Mouse (Mus musculus) lung, embryonic 14.5 days (tissue): ENCODE measurements around the gene Alb. TPM values are rescaled to one million over a fixed set of nuclear protein-coding genes. Genes with fewer than 3 reads are reported as not detected.

Experiments
- ATAC-seq: fragments of 200-750 bp; cut with Nextera tagmentation; 2 replicates; pipeline ENCODE4 v1.8.0; 2017; ENCODE audit warnings: mild to moderate bottlenecking, moderate TSS enrichment, moderate library complexity; ENCODE audit not compliant: insufficient read depth
- DNase-seq: peaks from one replicate; pipeline ENCODE4 v3.0.0-alpha.2; 2015
- H3K27ac ChIP-seq: fragments of 300-500 bp; sonication (generic); 2 replicates; pipeline ENCODE4 v1.5.1; 2014; ENCODE audit warnings: low read depth, mild to moderate bottlenecking, moderate library complexity
- H3K27me3 ChIP-seq: fragments of 300-500 bp; sonication (generic); 2 replicates; pipeline ENCODE4 v1.6.1; 2014; ENCODE audit warnings: low read length, control low read depth; ENCODE audit not compliant: insufficient read depth
- H3K36me3 ChIP-seq: fragments of 300-500 bp; sonication (generic); 2 replicates; pipeline ENCODE4 v1.6.1; 2014; ENCODE audit warnings: control low read depth; ENCODE audit not compliant: insufficient read depth
- H3K4me1 ChIP-seq: fragments of 300-500 bp; sonication (generic); 2 replicates; pipeline ENCODE4 v1.6.1; 2014; ENCODE audit warnings: antibody characterized with exemption, control low read depth; ENCODE audit not compliant: insufficient read depth
- H3K4me2 ChIP-seq: fragments of 300-500 bp; sonication (generic); 2 replicates; pipeline ENCODE4 v1.6.1; 2014; ENCODE audit warnings: mild to moderate bottlenecking
- H3K4me3 ChIP-seq: fragments of 300-500 bp; sonication (generic); 2 replicates; pipeline ENCODE4 v1.5.1; 2014; ENCODE audit warnings: low read depth, low read length
- H3K9ac ChIP-seq: fragments of 300-500 bp; sonication (generic); 2 replicates; pipeline ENCODE4 v1.6.1; 2014
- H3K9me3 ChIP-seq: fragments of 300-500 bp; sonication (generic); 2 replicates; pipeline ENCODE4 v1.6.1; 2016; ENCODE audit warnings: low read depth, low read length, control low read depth
- CTCF ChIP-seq: IDR thresholded peaks from 2 replicates; pipeline ENCODE4 v1.5.1; 2016; ENCODE audit warnings: antibody characterized with exemption, low read depth
- WGBS: fragments of 180-500 bp; shearing (Covaris S2); extraction: QIAGEN DNeasy Blood & Tissue Kit; methylation state at CpG from one replicate; pipeline ENCODE4 v1.1.7; 2014; 5-methylcytosine and 5-hydroxymethylcytosine counted together
- polyA plus RNA-seq: library from polyadenylated mRNA; unstranded; fragments of >200 nt; fragmentation: Nextera tagmentation; extraction: Ambion mirVana; gene quantifications from 2 replicates; pipeline ENCODE4 v1.2.1, GENCODE M21; 2014

Gene Alb
- polyA plus RNA-seq, 1 experiment from 2014 or later: 1.7 TPM

DNA sequence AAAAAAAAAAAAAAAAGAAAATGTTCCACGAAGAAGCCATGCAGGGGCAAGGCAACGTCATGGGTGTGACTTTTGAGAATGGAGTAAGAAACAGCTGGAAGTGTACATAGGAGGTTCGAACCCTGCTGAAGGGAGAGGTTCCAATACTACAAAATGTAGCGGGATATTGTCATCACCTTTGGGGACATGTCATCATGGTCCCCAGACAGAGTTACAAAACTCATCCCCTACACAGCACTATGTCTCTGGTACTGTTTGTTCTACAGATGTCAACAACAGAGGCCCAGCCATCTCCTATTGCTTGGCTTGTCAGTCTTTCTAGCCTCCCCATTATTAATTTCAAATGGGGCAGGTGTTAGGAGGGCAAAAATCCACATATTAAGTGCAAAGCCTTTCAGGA lies 13.2 kb downstream of the Alb start:
- Histone ChIP-seq H3K27ac (no peak overlapping the region), H3K27me3 (no peaks in the 10 kb centered on the region), H3K9ac (no peak overlapping the region), H3K36me3 (no peaks in the 10 kb centered on the region), H3K4me2 (no peak overlapping the region), H3K9me3 (no peaks in the 10 kb centered on the region), H3K4me3 (no peak overlapping the region), H3K4me1 (no peaks in the 10 kb centered on the region)
- WGBS: 87% methylated on average over 4 of the region's 4 CpGs
- no peak for TF ChIP-seq CTCF
- ATAC-seq: no peak
- DNase-seq: no peak

DNA sequence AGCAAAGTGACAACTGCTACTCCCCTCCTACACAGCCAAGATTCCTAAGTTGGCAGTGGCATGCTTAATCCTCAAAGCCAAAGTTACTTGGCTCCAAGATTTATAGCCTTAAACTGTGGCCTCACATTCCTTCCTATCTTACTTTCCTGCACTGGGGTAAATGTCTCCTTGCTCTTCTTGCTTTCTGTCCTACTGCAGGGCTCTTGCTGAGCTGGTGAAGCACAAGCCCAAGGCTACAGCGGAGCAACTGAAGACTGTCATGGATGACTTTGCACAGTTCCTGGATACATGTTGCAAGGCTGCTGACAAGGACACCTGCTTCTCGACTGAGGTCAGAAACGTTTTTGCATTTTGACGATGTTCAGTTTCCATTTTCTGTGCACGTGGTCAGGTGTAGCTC lies 13.7 kb downstream of the Alb start:
- no peaks in the 10 kb centered on the region for H3K4me1 ChIP-seq
- H3K36me3 ChIP-seq: no peaks in the 10 kb centered on the region
- H3K4me3 ChIP-seq: no peak overlapping the region
- no peak for TF ChIP-seq CTCF
- H3K9ac ChIP-seq: no peak overlapping the region
- 82% methylated on average over 5 of the region's 5 CpGs for whole genome bisulfite sequencing
- H3K27ac ChIP-seq: no peak overlapping the region
- H3K27me3 ChIP-seq: no peaks in the 10 kb centered on the region
- DNase-seq (no peak), ATAC-seq (no peak)
- no peaks in the 10 kb centered on the region for H3K9me3 ChIP-seq
- no peak overlapping the region for H3K4me2 ChIP-seq

DNA sequence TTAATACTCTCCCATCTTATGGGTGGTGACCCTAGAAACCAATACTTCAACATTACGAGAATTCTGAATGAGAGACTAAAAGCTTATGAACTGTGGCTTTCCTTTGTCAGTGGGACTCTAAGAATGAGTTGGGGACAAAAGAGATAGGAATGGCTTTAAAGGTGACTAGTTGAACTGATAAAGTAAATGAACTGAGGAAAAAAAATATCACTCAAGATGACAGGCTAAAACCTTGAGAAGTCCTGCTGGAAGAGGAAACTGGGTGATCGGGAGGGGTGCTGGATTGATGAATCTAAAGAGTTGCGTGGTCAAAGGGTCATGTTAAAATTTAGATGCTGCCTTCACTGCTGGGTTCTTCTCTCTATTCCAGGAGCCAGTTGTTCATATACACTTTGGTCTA lies 16.0 kb downstream of the Alb start:
- 87% methylated on average over 3 of the region's 3 CpGs for WGBS
- no peak for ATAC-seq

DNA sequence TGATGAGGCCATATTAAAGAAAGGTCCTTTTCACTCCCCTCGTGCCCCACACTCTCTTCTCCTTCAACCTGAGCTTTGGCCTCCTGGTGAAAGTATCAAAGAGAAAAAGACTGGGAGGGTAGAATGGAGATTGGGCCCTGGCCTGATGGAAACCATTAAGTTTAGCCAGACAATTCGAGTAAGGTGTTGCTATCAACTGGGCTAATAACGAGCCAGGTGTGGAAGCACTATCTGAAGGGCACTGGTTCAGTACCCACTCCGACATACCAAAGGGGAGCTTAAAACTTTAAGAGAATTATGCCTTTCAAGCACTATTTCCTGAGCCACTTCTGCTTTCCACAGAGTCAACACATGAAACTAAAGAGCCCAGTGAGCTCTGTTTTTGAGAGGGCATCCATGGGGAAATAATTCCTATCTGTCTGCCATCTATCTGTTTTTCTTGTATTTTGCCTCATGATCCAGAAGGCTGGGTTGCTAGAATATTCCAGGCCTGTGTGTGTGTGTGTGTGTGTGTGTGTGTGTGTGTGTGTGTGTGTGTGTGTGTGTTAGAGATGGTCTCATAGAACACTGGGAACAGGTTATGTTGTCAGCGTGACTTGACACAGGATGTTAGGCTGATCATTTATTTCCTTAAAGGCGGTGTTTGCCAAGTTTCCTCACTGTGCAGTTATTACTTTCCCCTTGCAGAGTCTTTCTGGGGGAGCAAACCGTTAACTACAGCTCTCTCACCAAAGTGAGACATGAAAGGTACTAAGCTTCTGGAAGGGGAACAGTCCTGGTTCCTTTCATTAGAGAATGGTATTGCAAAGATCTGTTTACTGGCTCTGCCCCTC lies 16.8 kb downstream of the Alb start:
- H3K9ac ChIP-seq: no peak overlapping the region
- no peak overlapping the region for H3K27ac ChIP-seq
- H3K27me3 ChIP-seq: no peaks in the 10 kb centered on the region
- no peaks in the 10 kb centered on the region for H3K9me3 ChIP-seq
- no peak for TF ChIP-seq CTCF
- H3K36me3 ChIP-seq: no peaks in the 10 kb centered on the region
- ATAC-seq: no peak
- H3K4me2 ChIP-seq: no peak overlapping the region
- WGBS: 65% methylated on average over 7 of the region's 7 CpGs
- DNase-seq: no peak
- H3K4me1 ChIP-seq: no peaks in the 10 kb centered on the region
- no peak overlapping the region for H3K4me3 ChIP-seq

More for the DNA sequence above, 16.0 kb downstream of the Alb start:
- Histone ChIP-seq H3K4me2 (no peak overlapping the region), H3K36me3 (no peaks in the 10 kb centered on the region), H3K9ac (no peak overlapping the region), H3K4me3 (no peak overlapping the region), H3K27me3 (no peaks in the 10 kb centered on the region), H3K4me1 (no peaks in the 10 kb centered on the region), H3K9me3 (no peaks in the 10 kb centered on the region), H3K27ac (no peak overlapping the region)
- DNase-seq: no peak
- TF ChIP-seq CTCF: no peak

DNA sequence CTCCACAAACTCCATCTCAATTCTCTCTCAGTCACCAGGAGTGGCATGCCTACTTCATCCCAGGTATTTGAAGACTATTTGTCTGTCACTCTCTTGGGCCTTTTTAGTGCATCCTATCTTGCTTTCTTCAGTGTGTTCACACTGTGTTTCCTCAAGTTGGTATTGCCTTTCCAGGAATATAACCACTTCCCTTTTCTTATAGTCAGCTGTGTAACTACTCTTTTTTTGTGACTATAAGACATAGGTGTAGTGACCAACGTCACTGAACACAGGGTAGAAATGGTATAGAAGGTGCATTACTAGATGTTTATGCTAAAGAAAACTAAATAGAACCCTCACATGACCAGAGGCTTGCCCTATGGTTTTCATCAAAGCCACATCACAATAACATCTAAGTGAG lies 18.2 kb downstream of the Alb start:
- Histone ChIP-seq H3K27ac (no peak overlapping the region), H3K4me2 (no peak overlapping the region), H3K36me3 (no peaks in the 10 kb centered on the region), H3K9ac (no peak overlapping the region), H3K27me3 (no peaks in the 10 kb centered on the region), H3K9me3 (no peaks in the 10 kb centered on the region), H3K4me3 (no peak overlapping the region), H3K4me1 (no peaks in the 10 kb centered on the region)
- no peak for TF ChIP-seq CTCF
- 76% methylated on average over 1 of the region's 1 CpGs for WGBS
- ATAC-seq (no peak), DNase-seq (no peak)

DNA sequence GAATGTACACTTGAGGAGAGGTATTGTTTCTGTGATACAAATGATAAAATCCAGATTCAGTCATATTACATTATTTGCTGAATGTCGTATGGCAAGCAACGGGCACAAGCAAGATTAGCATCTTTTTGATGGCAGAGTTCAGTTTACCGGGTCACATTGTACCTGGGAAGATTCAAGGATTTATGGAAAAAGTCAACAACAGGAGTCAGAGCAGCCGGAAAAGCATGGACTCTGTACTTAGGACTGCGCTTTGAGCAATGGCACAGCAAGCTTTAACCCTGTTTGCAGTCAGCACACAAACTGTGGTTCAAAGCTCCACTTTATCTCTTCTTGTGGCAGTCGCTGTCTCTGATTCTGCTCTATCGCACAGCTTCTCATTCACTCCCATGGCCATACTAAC lies 24.9 kb downstream of the Alb start:
- no peak for DNase-seq
- Histone ChIP-seq H3K4me2 (no peak overlapping the region), H3K9ac (no peak overlapping the region), H3K27ac (no peak overlapping the region), H3K9me3 (no peaks in the 10 kb centered on the region), H3K36me3 (no peaks in the 10 kb centered on the region), H3K27me3 (no peaks in the 10 kb centered on the region), H3K4me3 (no peak overlapping the region), H3K4me1 (no peaks in the 10 kb centered on the region)
- no peak for TF ChIP-seq CTCF
- no peak for ATAC-seq
- WGBS: 73% methylated on average over 7 of the region's 7 CpGs

DNA sequence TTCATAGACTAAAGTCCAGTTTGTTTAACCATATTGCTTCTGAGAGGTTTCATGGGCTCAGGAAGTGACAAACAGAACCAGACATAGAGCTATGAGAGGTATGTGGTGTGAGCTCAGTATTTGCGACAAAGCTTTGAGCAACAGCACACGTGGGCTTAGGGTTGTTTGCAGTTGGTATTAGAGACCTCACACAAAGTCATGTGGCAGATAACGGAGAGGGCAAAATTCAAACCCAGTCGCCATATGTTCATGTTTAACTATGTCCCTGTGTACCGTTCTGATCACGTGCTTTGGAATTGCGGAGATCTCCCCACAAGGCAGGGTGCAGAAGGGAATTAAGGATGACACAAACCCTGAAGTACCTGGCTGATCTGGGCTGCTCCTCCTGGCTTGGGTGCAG lies 27.6 kb downstream of the Alb start:
- H3K4me3 ChIP-seq: no peak overlapping the region
- H3K36me3 ChIP-seq: no peaks in the 10 kb centered on the region
- no peak overlapping the region for H3K27ac ChIP-seq
- no peak for DNase-seq
- no peak for TF ChIP-seq CTCF
- H3K9ac ChIP-seq: no peak overlapping the region
- H3K27me3 ChIP-seq: no peaks in the 10 kb centered on the region
- H3K4me1 ChIP-seq: no peaks in the 10 kb centered on the region
- no peaks in the 10 kb centered on the region for H3K9me3 ChIP-seq
- H3K4me2 ChIP-seq: no peak overlapping the region
- ATAC-seq: no peak
- WGBS: 73% methylated on average over 7 of the region's 7 CpGs
